Mouse (Mus musculus): ENCODE results near the gene Pak6.

DNA sequence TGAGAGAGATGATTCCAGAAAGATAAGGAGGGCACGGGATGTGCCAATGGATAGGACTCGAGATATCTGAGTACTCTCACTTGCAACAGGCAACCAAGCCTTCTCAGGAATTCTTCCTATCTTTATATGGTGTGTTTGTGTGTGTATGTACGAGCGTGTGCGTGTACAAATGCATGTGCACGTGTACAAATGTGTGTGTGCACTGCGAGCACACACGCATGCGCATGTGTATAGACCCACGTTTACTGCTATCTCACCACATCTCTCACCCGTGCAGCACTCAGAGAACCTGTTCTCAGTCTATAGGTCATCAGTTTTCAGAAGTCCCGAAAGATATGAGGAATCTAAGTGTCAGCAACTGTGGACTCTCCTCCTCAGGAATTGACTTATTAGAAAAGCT lies 3.6 kb upstream of the Pak6 start:
- no peak for TF ChIP-seq CTCF (IDR thresholded peaks at IDR 0.05; ENCODE audit: low read depth)
- TF ChIP-seq EP300 (IDR thresholded peaks at IDR 0.05; ENCODE audit: low read depth): no peak
